Mouse (Mus musculus) intestine, postnatal 0 days (tissue): Measurements from ENCODE around the gene Nacc1. TPM values are rescaled to one million over a fixed set of nuclear protein-coding genes. Genes with fewer than 3 reads are reported as not detected.

Experiments
- ATAC-seq: fragments of 200-750 bp; cut with Nextera tagmentation; 2 replicates; pipeline ENCODE4 v1.8.0; 2017; ENCODE audit warnings: mild to moderate bottlenecking, moderate TSS enrichment, moderate library complexity
- H3K27ac ChIP-seq: fragments of 300-500 bp; sonication (generic); 2 replicates; pipeline ENCODE4 v1.5.1; 2014; ENCODE audit warnings: mild to moderate bottlenecking, low read depth, low read length, moderate library complexity
- H3K27me3 ChIP-seq: fragments of 300-500 bp; sonication (generic); replicated peaks from 2 replicates; pipeline ENCODE4 v1.6.1; 2014; ENCODE audit warnings: low read length, mixed read lengths; ENCODE audit not compliant: control insufficient read depth, insufficient read depth
- H3K36me3 ChIP-seq: fragments of 300-500 bp; sonication (generic); 2 replicates; pipeline ENCODE4 v1.6.1; 2014; ENCODE audit warnings: mild to moderate bottlenecking, moderate library complexity; ENCODE audit not compliant: control insufficient read depth, insufficient read depth
- H3K4me1 ChIP-seq: fragments of 300-500 bp; sonication (generic); replicated peaks from 2 replicates; pipeline ENCODE4 v1.6.1; 2014; ENCODE audit warnings: antibody characterized with exemption, low read length, mixed read lengths; ENCODE audit not compliant: control insufficient read depth, insufficient read depth
- H3K4me2 ChIP-seq: fragments of 300-500 bp; sonication (generic); replicated peaks from 2 replicates; pipeline ENCODE4 v1.6.1; 2014; ENCODE audit warnings: low read depth, mild to moderate bottlenecking, moderate library complexity
- H3K4me3 ChIP-seq: fragments of 300-500 bp; sonication (generic); 2 replicates; pipeline ENCODE4 v1.5.1; 2014; ENCODE audit warnings: low read depth, low read length
- H3K9ac ChIP-seq: fragments of 300-500 bp; sonication (generic); 2 replicates; pipeline ENCODE4 v1.6.1; 2014; ENCODE audit warnings: mild to moderate bottlenecking, low read depth, low read length
- H3K9me3 ChIP-seq: fragments of 300-500 bp; sonication (generic); 2 replicates; pipeline ENCODE4 v1.6.1; 2016; ENCODE audit warnings: mixed run types; ENCODE audit not compliant: control insufficient read depth
- CTCF ChIP-seq: sonication (generic); IDR thresholded peaks from 2 replicates; pipeline ENCODE4 v1.5.1; 2016; ENCODE audit warnings: low read depth, mild to moderate bottlenecking, control low read depth, antibody characterized with exemption, moderate library complexity
- WGBS: fragments of 180-500 bp; shearing (Covaris S2); extraction: QIAGEN DNeasy Blood & Tissue Kit; methylation state at CpG from one replicate; pipeline ENCODE4 v1.1.7; 2014; 5-methylcytosine and 5-hydroxymethylcytosine counted together
- polyA plus RNA-seq: library from polyadenylated mRNA; unstranded; fragments of >200 nt; fragmentation: Nextera tagmentation; extraction: Ambion mirVana; gene quantifications from 2 replicates; pipeline ENCODE4 v1.2.1, GENCODE M21; 2015

The Nacc1 gene
- polyA plus RNA-seq, 1 experiment from 2014 or later, result 9.3 TPM

DNA sequence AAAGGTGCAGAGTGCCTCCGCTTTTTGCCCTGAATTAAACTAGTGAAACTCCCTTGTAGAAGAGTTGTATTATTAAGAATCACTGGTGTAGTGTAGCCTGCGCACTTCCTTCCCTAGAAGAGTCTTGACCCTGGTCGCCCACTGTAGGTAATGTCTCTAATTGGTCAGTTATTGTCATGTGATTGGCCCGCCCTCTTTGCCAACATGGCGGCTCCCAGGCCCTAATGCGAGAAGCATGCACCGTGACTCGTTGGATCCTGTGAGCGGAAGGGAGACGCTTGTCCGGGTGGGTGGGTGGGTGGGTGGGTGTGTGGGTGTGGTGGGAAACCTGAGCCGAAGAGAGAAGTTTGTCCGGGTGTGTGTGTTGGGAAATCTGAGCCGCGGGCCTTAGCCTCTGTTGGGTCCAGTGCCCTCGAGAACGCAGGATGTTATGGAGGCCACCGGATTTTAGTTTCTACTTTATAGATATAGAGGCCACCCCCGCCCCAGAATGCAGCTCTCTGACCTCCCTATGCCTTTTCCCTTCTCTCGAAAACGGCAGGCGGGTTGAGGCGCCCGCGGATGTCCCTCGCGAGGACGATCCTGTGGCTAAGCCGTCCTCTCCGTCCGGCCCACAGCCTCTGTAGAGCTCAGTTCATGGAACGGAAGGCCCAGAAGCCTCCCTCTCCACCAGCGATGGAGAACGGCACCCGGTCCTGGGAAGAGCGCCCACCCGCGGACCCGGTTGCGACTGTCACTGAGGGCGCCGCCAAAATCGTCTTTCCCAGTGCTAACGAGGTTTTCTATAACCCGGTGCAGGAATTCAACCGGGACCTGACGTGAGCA is 1.6 kb upstream of the Nacc1 start:
- peak; percentile 42 for TF ChIP-seq CTCF
- peak; percentile 83 for ATAC-seq
- Histone ChIP-seq H3K36me3 (peaks cover 15% of the 10 kb centered on the region; the same call in 1 of the 2 replicates), H3K9me3 (no peaks in the 10 kb centered on the region), H3K9ac (peak overlapping the region; percentile 79), H3K27me3 (no peaks in the 10 kb centered on the region), H3K27ac (peak overlapping the region; percentile 61), H3K4me2 (peak overlapping the region; percentile 89), H3K4me1 (peaks cover 16% of the 10 kb centered on the region), H3K4me3 (peak overlapping the region; percentile 79)
- under 1% methylated on average over 46 of the region's 47 CpGs for WGBS

DNA sequence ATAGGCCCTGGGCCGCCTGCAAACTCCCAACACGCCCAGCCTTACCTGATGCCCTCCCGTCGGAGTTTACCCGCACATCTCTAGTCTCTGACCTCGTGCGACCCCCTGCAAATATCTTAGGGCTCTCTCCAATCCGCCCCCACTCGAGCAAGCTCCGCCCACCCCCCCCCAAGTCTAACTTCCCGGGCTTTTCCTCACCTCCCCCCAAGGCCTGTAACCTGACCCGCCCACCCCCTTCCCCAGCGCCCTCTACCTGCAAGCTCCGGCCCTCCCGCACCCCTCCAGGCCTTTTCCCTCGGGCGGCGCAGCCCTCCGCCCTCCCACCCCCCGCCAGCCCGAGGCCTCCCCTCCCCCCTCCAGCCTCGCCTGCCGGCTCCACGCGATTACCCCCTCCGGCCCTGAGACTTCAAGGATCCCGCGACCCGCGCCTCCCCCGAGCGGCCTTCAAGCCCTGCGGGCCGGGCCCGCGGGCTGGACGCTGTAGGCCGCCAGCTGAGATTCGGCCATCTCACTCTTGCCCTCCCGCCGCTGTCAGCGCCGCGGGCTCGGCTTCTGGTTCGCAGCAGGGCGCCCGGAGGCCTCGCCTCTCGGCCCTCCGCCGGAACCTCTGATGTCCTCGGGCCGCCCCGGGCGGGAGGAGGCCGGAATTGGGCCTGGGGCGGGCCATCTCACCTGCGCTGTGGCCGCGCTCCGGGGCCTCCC is 508 bp downstream of the Nacc1 start:
- H3K27me3 ChIP-seq, result no peaks in the 10 kb centered on the region
- peak; percentile 30 for TF ChIP-seq CTCF
- peak; percentile 40 for ATAC-seq

DNA sequence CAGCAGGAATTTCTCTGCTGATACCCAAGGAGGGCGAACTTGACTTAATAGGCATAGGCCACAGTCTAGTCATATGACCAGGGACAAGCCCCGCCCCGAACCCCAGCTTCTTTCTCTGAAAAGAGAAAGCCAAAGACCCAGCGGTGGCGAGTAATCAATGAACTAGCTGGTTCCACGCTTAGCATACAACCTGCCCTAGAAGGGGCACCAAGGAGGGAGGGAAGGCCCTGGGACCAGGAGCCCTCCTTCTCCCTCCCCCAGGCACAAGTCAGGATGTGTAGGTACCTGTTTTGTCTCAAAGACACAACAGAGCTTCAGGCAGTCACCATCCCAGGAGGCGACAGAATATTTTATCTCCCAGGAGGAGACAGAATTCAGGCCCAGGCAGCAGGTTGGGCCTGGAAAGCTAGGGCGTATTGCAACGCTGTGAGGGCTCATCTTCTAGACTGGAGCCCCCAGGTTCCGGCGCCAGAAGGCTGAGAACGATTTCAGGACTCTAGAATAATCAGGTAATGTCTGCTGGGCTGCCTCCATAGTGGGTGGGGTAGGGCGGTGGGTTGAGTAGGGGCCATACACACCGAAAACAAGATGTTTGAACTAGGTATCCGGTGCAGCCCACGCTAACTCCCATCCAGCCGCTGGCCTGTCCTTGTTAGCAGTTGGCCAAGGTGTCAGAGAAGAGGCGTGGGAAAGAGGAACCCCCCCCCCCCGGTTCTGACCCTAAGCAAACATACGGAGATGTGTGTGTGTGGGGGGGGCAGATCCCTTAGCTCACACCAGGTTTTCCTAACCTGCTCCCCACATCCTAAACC is 1.3 kb downstream of the Nacc1 start, which contains the start of gene Trmt1:
Gene Trmt1 (plus strand): TSS at position 117 of the 812 bp plus-strand sequence.
- ATAC-seq, result no peak; the same call in 1 of the 2 replicates
- Histone ChIP-seq H3K27ac (peak within 1 kb of the TSS; percentile 83), H3K4me1 (peaks cover 16% of the 10 kb centered on the region), H3K36me3 (peaks cover 6% of the 10 kb centered on the region), H3K9ac (peak within 1 kb of the TSS; percentile 93), H3K4me2 (peak within 1 kb of the TSS; percentile 89), H3K4me3 (peak within 1 kb of the TSS; percentile 100), H3K27me3 (no peaks in the 10 kb centered on the region), H3K9me3 (no peaks in the 10 kb centered on the region)
- TF ChIP-seq CTCF, result no peak
- 7% methylated on average over 20 of the region's 20 CpGs for WGBS

More for the DNA sequence above, 508 bp downstream of the Nacc1 start:
- peak overlapping the region; percentile 89 for H3K4me2 ChIP-seq
- H3K4me1 ChIP-seq, result peaks cover 16% of the 10 kb centered on the region
- H3K27ac ChIP-seq, result peak overlapping the region; percentile 83
- peak overlapping the region; percentile 100 for H3K4me3 ChIP-seq
- WGBS, result under 1% methylated on average over 57 of the region's 62 CpGs
- H3K9ac ChIP-seq, result peak overlapping the region; percentile 93
- H3K9me3 ChIP-seq, result no peaks in the 10 kb centered on the region
- peaks cover 7% of the 10 kb centered on the region for H3K36me3 ChIP-seq

DNA sequence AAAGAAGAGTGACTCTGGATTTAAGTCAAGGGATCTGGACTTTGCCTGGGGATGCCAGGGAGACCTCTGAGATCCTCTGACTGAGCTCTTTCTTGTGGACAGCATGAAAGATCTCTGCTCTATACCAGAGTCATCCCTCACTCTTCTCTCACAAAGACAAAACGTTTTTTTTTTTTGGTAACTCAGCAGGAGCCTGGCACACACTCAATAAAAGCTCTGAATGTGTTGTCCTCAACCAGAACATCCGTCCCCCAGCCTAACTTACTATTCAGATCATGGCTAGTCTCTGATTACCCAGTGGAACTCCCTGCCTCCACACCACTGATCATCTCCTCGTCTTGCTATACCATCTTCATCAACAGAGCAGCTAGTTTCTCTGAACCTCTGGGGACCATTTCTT is 3.1 kb downstream of the Nacc1 start:
- Histone ChIP-seq H3K27ac (no peak overlapping the region), H3K4me1 (peaks cover 12% of the 10 kb centered on the region), H3K9ac (no peak overlapping the region), H3K36me3 (peaks cover 6% of the 10 kb centered on the region), H3K4me2 (no peak overlapping the region), H3K4me3 (no peak overlapping the region), H3K9me3 (no peaks in the 10 kb centered on the region), H3K27me3 (no peaks in the 10 kb centered on the region)
- 64% methylated on average over 3 of the region's 3 CpGs for WGBS
- TF ChIP-seq CTCF, result no peak
- ATAC-seq, result no peak

DNA sequence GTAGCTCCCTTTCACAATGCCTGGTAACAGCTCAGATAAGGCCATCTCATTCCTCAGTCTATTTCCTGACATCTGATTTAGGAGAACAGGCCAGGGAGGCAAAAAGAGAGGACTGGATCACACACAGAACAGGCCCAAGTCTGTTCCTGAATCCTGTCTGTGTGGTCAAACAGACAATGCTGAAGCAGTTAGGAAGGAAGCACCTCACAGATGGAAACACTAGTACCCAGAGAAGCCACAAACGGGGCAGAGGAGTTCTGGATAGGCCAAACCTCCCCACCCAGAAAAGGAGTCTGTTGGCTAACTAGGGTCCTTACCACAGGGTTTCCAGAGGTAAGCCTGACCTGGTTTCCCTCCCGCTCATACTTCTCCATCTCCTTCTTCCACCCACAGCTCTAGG is 5.4 kb downstream of the Nacc1 start:
- TF ChIP-seq CTCF, result no peak
- Histone ChIP-seq H3K36me3 (peaks cover 6% of the 10 kb centered on the region), H3K4me2 (no peak overlapping the region), H3K9me3 (no peaks in the 10 kb centered on the region), H3K4me3 (no peak overlapping the region), H3K27ac (no peak overlapping the region), H3K27me3 (no peaks in the 10 kb centered on the region), H3K9ac (no peak overlapping the region), H3K4me1 (peaks cover 12% of the 10 kb centered on the region)
- 82% methylated on average over 2 of the region's 2 CpGs for WGBS
- no peak for ATAC-seq
